Mouse (Mus musculus) ES-E14 (cell line): ENCODE measurements around the gene Edem1. TPM values are rescaled to one million over a fixed set of nuclear protein-coding genes. Genes with fewer than 3 reads are reported as not detected.

ENCODE experiments used
- DNase-seq: peaks from one replicate; pipeline ENCODE4 v3.0.0-alpha.2; 2013; ENCODE audit warnings: low read depth, low spot score
- H3K27ac ChIP-seq: 2 replicates; pipeline ENCODE4 v1.5.1; 2012; ENCODE audit warnings: low read depth, mild to moderate bottlenecking, low read length, moderate library complexity, mixed read lengths; ENCODE audit not compliant: poor library complexity, insufficient read depth, severe bottlenecking
- H3K36me3 ChIP-seq: 2 replicates; pipeline ENCODE4 v1.6.1; 2012; ENCODE audit warnings: mild to moderate bottlenecking, low read length, moderate library complexity, mixed read lengths; ENCODE audit not compliant: control insufficient read depth, poor library complexity, insufficient read depth, severe bottlenecking
- H3K4me1 ChIP-seq, 2 experiments: fragments of 150-350 bp in 1 of 2; sonication (generic) in 1 of 2; 2 replicates each; pipeline ENCODE4 v1.6.1; 2012; ENCODE audit warnings: low read length in 2 of 2, mild to moderate bottlenecking in 1 of 2, mixed read lengths in 1 of 2; ENCODE audit not compliant: control insufficient read depth in 2 of 2, insufficient read depth in 2 of 2, poor library complexity in 1 of 2
- H3K4me3 ChIP-seq, 2 experiments: fragments of 150-350 bp in 1 of 2; sonication (generic) in 1 of 2; 2 replicates each; pipeline ENCODE4 v1.5.1; 2012; ENCODE audit warnings: low read length in 2 of 2, low read depth in 1 of 2, mild to moderate bottlenecking in 1 of 2, mixed read lengths in 1 of 2; ENCODE audit not compliant: insufficient read depth in 1 of 2, poor library complexity in 1 of 2, severe bottlenecking in 1 of 2
- H3K9ac ChIP-seq: 2 replicates; pipeline ENCODE4 v1.6.1; 2012; ENCODE audit warnings: low read depth, mild to moderate bottlenecking, low read length, mixed read lengths; ENCODE audit not compliant: poor library complexity, insufficient read depth, severe bottlenecking
- H3K9me3 ChIP-seq: fragments of 150-350 bp; sonication (generic); 2 replicates; pipeline ENCODE4 v1.6.1; 2012; ENCODE audit warnings: low read depth, mild to moderate bottlenecking, low read length; ENCODE audit not compliant: control insufficient read depth, insufficient read depth
- CHD2 ChIP-seq: IDR thresholded peaks from 2 replicates; pipeline ENCODE4 v1.6.1; 2014; ENCODE audit warnings: mild to moderate bottlenecking, low read depth, low read length, inconsistent platforms
- HCFC1 ChIP-seq: IDR thresholded peaks from 2 replicates; pipeline ENCODE4 v1.6.1; 2012; ENCODE audit warnings: low read length, inconsistent platforms, borderline replicate concordance; ENCODE audit not compliant: insufficient read depth
- MAFK ChIP-seq: IDR thresholded peaks from 2 replicates; pipeline ENCODE4 v1.6.1; 2014; ENCODE audit warnings: mild to moderate bottlenecking, low read depth, low read length, inconsistent platforms; ENCODE audit not compliant: insufficient read depth
- ZC3H11A ChIP-seq: IDR thresholded peaks from 2 replicates; pipeline ENCODE4 v1.6.1; 2012; ENCODE audit warnings: low read depth, mild to moderate bottlenecking, inconsistent platforms, low read length, borderline replicate concordance
- ZNF384 ChIP-seq: IDR thresholded peaks from 2 replicates; pipeline ENCODE4 v1.6.1; 2012; ENCODE audit warnings: low read depth, low read length, inconsistent platforms
- in situ Hi-C, 2 experiments: fragments of 600-800 bp; cut with MboI; formaldehyde crosslinking; loops; one replicate each; pipeline ENCODE4 v1.15.1; 2025; ENCODE audit warnings: low sequenced_read_pairs in 2 of 2, inconsistent platforms in 1 of 2; ENCODE audit not compliant: unreplicated experiment in 2 of 2
- total RNA-seq: library from RNA; depleted of rRNA; stranded (reverse); fragments of 300-350 nt; gene quantifications from 2 replicates; pipeline ENCODE4 v1.2.3, GENCODE M21; 2012

Gene Edem1
- total RNA-seq, 1 experiment: 29.4 TPM

- Histone ChIP-seq H3K9ac (no peak overlapping the region), H3K27ac (no peak overlapping the region), H3K9me3 (no peaks in the 10 kb centered on the region), H3K4me3 (peak overlapping the region; percentile 74 to 94), H3K4me1 (peaks cover 0 to 5% of the 10 kb centered on the region in 2 experiments; a peak in 1 of 4 replicates), H3K36me3 (no peaks in the 10 kb centered on the region; the same call in 1 of the 2 replicates)
- DNase-seq: no peak
- no peak for TF ChIP-seq HCFC1
- TF ChIP-seq ZC3H11A: no peak
- TF ChIP-seq ZNF384: no peak
- no peak for TF ChIP-seq CHD2
- no peak for TF ChIP-seq MAFK
- in situ Hi-C loops: no loop called here
These were observed 1.0 kb upstream of the Edem1 start for GRCm38 (mm10) chr6:108827336-108827920.

GRCm38 (mm10) chr6:108828872-108829271, 431 bp downstream of the Edem1 start:
- Histone ChIP-seq H3K9ac (peak overlapping the region; percentile 86), H3K9me3 (no peaks in the 10 kb centered on the region), H3K36me3 (no peaks in the 10 kb centered on the region), H3K27ac (peak overlapping the region; percentile 20; the same call in 1 of the 2 replicates), H3K4me3 (peak overlapping the region; percentile 88 to 94), H3K4me1 (peaks cover 2 to 5% of the 10 kb centered on the region in 2 experiments; a peak in 1 of 4 replicates)
- no peak for DNase-seq
- in situ Hi-C loops: no loop called here
- no peak for TF ChIP-seq ZC3H11A
- TF ChIP-seq MAFK: no peak
- no peak for TF ChIP-seq HCFC1

GRCm38 (mm10) chr6:108829386-108830370, 1.2 kb downstream of the Edem1 start:
- H3K27ac ChIP-seq: no peak overlapping the region
- DNase-seq: no peak

GRCm38 (mm10) chr6:108832170-108832569, 3.7 kb downstream of the Edem1 start:
- no peak overlapping the region for H3K27ac ChIP-seq
- TF ChIP-seq CHD2 (no peak), MAFK (no peak)
- H3K4me1 ChIP-seq: peaks cover 2 to 5% of the 10 kb centered on the region in 2 experiments; a peak in 1 of 4 replicates
- H3K36me3 ChIP-seq: no peaks in the 10 kb centered on the region; the same call in 1 of the 2 replicates
- no peak overlapping the region for H3K9ac ChIP-seq
- H3K4me3 ChIP-seq: no peak overlapping the region
- no peak for DNase-seq
- H3K9me3 ChIP-seq: no peaks in the 10 kb centered on the region
- in situ Hi-C loops: no loop called here

More at GRCm38 (mm10) chr6:108829386-108830370, 1.2 kb downstream of the Edem1 start:
- H3K36me3 ChIP-seq: no peaks in the 10 kb centered on the region
- H3K9ac ChIP-seq: peak overlapping the region; percentile 86
- in situ Hi-C loops: no loop called here
- H3K4me3 ChIP-seq: peak overlapping the region; percentile 88 to 94
- TF ChIP-seq ZC3H11A (no peak), CHD2 (no peak), ZNF384 (no peak), HCFC1 (no peak), MAFK (no peak)
- peaks cover 2 to 5% of the 10 kb centered on the region in 2 experiments; a peak in 1 of 4 replicates for H3K4me1 ChIP-seq
- no peaks in the 10 kb centered on the region for H3K9me3 ChIP-seq
